ENCODE assay signal across 12 mouse cellular contexts in the genomic region with DNA sequence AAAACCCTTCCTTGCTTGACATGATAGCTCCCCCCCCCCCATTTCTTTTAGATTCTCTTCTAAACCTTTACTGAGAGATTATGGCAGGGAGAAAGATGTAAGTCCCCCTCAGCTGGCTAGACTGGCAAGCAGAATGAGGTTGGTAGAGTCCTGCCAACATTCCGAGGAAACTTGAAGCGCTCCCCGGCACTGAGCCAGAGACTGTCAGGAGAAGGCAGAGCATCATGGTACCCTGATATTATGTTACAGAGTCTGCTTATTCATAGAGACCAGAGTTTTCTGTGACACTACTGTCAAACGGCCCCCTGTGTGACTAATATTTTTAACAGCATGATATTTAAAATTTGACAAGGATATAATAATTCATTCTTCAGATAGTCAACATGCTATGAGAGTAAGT.
DNase-seq lines count a peak whose midpoint lies in the region; ATAC-seq and TF ChIP-seq lines count a peak whose summit lies in the region.
"Had no signal": no experiment of that assay in that cellular context is flagged by ENCODE, and none has a peak within 500 bp of the region (broad histone marks: within the 10 kb centered on the region; RNA-seq: fewer than 3 reads in every experiment).

No protein-coding gene starts in this region.

- H3K36me3 ChIP-seq in hindbrain, embryonic 15.5 days = no peaks in the 10 kb centered on the region
- no peaks in the 10 kb centered on the region for H3K36me3 ChIP-seq in hindbrain, embryonic 11.5 days (ENCODE audit: control insufficient read depth, insufficient read depth, low read length)
- H3K36me3 ChIP-seq: heart, embryonic 13.5 days; limb, embryonic 12.5 days; lung, embryonic 15.5 days had no signal

- no peak for TF ChIP-seq CTCF in gastrocnemius, adult 2 months (IDR thresholded peaks at IDR 0.05)

- no peaks in the 10 kb centered on the region for H3K4me1 ChIP-seq in hindbrain, embryonic 15.5 days (replicated peaks)
- no peaks in the 10 kb centered on the region for H3K4me1 ChIP-seq in hindbrain, embryonic 11.5 days (replicated peaks; ENCODE audit: control insufficient read depth, insufficient read depth, low read length)
- H3K4me1 ChIP-seq: heart, embryonic 13.5 days; limb, embryonic 12.5 days; lung, embryonic 15.5 days had no signal

- no peak overlapping the region for H3K9ac ChIP-seq in hindbrain, embryonic 15.5 days
- no peak overlapping the region for H3K9ac ChIP-seq in hindbrain, embryonic 11.5 days (ENCODE audit: low read depth, low read length)
- H3K9ac ChIP-seq: heart, embryonic 13.5 days; limb, embryonic 12.5 days; lung, embryonic 15.5 days had no signal

- no peak overlapping the region for H3K4me3 ChIP-seq in hindbrain, embryonic 15.5 days
- no peak overlapping the region for H3K4me3 ChIP-seq in hindbrain, embryonic 11.5 days (ENCODE audit: low read depth, low read length)
- H3K4me3 ChIP-seq in gastrocnemius, adult 2 months = no peak overlapping the region
- H3K4me3 ChIP-seq: heart, embryonic 13.5 days; limb, embryonic 12.5 days; lung, embryonic 15.5 days had no signal

- intact Hi-C loops in gastrocnemius, adult 2 months (cut with DNase I) = no loop called here

- 65% methylated on average over 4 of the region's 4 CpGs for WGBS in hindbrain, embryonic 15.5 days
- 70% methylated on average over 4 of the region's 4 CpGs for WGBS in hindbrain, embryonic 11.5 days

- H3K9me3 ChIP-seq in hindbrain, embryonic 15.5 days = no peaks in the 10 kb centered on the region
- H3K9me3 ChIP-seq in hindbrain, embryonic 11.5 days (ENCODE audit: control insufficient read depth, low read length) = no peaks in the 10 kb centered on the region
- H3K9me3 ChIP-seq: heart, embryonic 13.5 days; limb, embryonic 12.5 days; lung, embryonic 15.5 days had no signal

- peak; percentile 10 to 11 for DNase-seq in cerebellum, adult 18-20 months
- no peak for DNase-seq in cerebellum, adult 11 months
- no peak for DNase-seq in hindbrain, embryonic 11.5 days (ENCODE audit: low spot score)
- DNase-seq in Muller cell, postnatal 12 days (ENCODE audit: inconsistent ontology term) = peak; percentile 2
- peak; percentile 88 for DNase-seq in gastrocnemius, adult 2 months
- DNase-seq in c-Kit-positive CD71-positive TER-119-positive erythroid progenitor cells, embryonic 14.5 days (ENCODE audit: low spot score) = no peak

- H3K27ac ChIP-seq in hindbrain, embryonic 15.5 days (replicated peaks) = no peak overlapping the region
- no peak overlapping the region for H3K27ac ChIP-seq in hindbrain, embryonic 11.5 days (ENCODE audit: low read depth, low read length)
- H3K27ac ChIP-seq in gastrocnemius, adult 2 months = peak overlapping the region; percentile 82
- H3K27ac ChIP-seq: heart, embryonic 13.5 days; limb, embryonic 12.5 days; lung, embryonic 15.5 days had no signal

- peak; percentile 51; the same call in 1 of the 2 replicates for ATAC-seq in hindbrain, embryonic 15.5 days (ENCODE audit: low FRiP score, low read depth)
- ATAC-seq in hindbrain, embryonic 11.5 days (ENCODE audit: low FRiP score) = no peak
- no peak for ATAC-seq in megakaryocyte progenitor cell, adult 5-6 weeks (replicated peaks; ENCODE audit: poor library complexity)
- ATAC-seq: midbrain, embryonic 16.5 days had no signal

- H3K27me3 ChIP-seq in hindbrain, embryonic 15.5 days = no peaks in the 10 kb centered on the region
- H3K27me3 ChIP-seq in hindbrain, embryonic 11.5 days (ENCODE audit: control insufficient read depth, insufficient read depth, low read length) = no peaks in the 10 kb centered on the region
- H3K27me3 ChIP-seq: heart, embryonic 13.5 days; limb, embryonic 12.5 days; lung, embryonic 15.5 days had no signal

- H3K4me2 ChIP-seq in hindbrain, embryonic 15.5 days = no peak overlapping the region
- no peak overlapping the region for H3K4me2 ChIP-seq in hindbrain, embryonic 11.5 days (replicated peaks; ENCODE audit: low read depth, low read length)
- H3K4me2 ChIP-seq: heart, embryonic 13.5 days; limb, embryonic 12.5 days; lung, embryonic 15.5 days had no signal

Comparison
In these comparisons a context has a peak if more than half of its experiments do, and no peak if none do; other contexts are left out.
1. DNase-seq: peak in cerebellum, adult 18-20 months (2 of 2), Muller cell, postnatal 12 days (single experiment) and gastrocnemius, adult 2 months (single experiment); none in cerebellum, adult 11 months (single experiment), hindbrain, embryonic 11.5 days (single experiment) and c-Kit-positive CD71-positive TER-119-positive erythroid progenitor cells, embryonic 14.5 days (single experiment).